Mouse (Mus musculus) v-Abl transformed pro-B cells (cell line): ENCODE results near the gene Cdc20b.

Source experiments
- in situ Hi-C, 2 experiments: fragments of 400-800 bp; cut with MboI; formaldehyde crosslinking; loops; one replicate each; pipeline ENCODE4 v1.15.1; 2025; ENCODE audit not compliant: unreplicated experiment in 2 of 2

Cdc20b gene

DNA sequence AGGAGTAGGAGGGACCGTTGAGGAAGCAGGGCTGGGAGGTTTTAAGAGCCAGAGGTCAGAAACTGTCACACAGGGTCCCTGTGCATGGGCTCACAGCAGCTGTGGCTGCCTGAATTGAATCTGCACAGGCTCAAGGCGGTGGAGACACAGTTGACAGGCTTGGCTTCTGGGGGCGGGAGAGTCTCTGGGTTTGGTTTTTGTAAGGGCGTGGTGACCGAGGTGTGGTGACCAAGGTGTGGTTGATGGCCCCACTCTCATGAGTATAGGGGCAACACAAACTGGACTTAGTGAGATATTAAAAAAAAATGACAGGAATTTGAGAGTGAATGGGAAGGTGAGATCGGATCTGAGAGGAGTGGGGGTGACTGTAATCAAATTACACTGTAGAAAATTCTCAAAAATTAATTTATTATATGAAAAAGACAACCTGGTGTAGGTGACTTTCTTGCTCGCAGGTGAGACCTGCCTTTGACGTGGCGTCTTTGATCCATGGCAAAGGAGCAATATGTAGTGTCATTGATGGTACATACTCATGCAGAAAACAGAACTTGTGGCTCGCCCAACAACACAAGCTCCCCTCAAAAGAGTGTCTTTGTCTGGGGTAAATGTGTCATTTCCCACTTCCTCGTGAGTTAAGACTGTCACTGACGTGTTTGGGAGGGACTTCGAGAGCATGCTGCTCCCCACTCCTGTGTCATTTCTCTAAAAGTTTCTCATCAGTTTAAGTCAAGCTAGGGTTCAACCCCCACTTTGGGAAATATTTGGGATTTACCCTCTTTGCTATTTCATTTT lies 52.5 kb downstream of the Cdc20b start:
- in situ Hi-C loops = no loop called here

GRCm38 (mm10) chr13:113090489-113090888 lies 55.6 kb downstream of the Cdc20b start:
- in situ Hi-C loops = no loop called here

DNA sequence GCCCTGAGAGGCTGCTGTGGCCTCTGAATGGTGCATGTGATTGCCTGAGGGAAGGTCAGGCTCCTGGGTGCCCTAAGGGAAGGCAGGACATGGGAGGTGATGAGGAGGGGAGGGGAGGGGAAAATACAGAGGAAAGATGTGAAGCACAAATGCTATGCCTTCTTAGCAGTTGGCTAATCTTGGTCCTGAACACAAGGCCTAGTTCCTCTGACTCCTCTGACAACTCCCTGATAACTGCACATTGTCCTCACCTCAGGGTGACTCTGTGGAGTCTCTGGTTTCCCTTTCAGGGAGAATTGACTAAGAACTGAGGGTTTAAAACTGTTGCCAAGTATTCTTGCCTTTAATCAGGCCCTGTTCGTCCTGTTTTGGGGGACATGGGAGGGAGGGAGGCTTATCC lies 59.7 kb downstream of the Cdc20b start:
- in situ Hi-C loops = no loop called here

DNA sequence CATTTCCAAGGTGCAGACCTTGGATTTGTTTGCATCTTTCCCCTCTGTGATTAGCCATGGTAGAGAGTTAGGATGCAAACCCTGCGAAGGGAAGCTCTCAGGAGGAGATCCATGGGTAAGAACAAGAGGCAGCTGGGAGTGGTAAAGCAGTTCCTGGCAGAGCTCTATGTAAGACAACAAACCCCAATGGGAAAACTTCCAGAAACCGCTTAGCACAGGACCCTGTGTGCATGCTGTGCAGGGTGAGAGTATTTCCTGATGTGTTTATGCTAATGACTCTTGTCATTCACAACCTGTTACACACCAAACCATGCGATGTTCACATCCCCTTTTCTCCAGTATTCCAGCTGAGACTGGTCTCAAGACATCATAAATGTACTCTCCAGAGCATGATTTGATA lies 62.1 kb downstream of the Cdc20b start:
- in situ Hi-C loops = no loop called here

DNA sequence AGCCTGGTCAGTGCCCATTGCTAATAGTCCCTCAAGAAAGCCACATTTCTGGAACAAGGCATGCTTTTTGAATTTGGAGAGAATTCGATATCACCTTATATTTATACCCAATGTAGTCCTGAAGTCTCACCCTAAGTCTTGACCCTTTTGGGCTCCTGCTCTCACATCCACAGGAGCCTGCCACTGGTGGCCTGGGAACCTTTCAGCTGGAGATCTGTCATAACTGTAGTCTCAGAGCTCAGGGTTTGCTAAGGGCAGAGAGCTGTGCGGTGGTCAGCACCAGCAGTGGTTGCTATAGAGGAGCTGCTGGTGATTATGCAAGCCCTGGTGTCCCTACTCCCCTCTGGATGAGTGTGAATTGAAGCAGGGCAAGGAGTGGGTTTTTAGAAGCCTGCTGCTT lies 63.5 kb downstream of the Cdc20b start:
- in situ Hi-C loops = no loop called here

GRCm38 (mm10) chr13:113100879-113101278 lies 66.0 kb downstream of the Cdc20b start, which contains the start of gene Gzma:
Gzma (minus strand) TSS chr13:113100981.
- in situ Hi-C loops = no loop called here

DNA sequence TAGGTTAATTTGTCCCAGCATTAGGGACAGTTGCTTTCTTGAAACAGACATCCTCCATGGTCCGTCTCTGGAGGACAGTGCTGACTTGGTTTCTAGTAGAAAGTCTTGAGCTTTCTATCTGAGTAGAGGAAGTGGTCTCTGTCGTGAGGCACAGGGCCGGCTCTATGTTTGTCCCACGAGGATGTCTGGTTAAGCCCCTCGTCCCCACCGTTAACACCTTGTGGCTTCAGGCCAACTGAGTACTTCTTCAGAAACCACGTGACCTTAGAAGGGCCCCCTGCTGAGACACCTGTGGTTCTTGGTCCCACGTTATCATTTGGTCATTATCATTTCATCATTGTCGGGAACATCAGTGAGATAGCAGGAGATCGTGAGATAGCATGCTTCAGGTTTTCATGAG lies 66.9 kb downstream of the Cdc20b start:
- in situ Hi-C loops = no loop called here

DNA sequence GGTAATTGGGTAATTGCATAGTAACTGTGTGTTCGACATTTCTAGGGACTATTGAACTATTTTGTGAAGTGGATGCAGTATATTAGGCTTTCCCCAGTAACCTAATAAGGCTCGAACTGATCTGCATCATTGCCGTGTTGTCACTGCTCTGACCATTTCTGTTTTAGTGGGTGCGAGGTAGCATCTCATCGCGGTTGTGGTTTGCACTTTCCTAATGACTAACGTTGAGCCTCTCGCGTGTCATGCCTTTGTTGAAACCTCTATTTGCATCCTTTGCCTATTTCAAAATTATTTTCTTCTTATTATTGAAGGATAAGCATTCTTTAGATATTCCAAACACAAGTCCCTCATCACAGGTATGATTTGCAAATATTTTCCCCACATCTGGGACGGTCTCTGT lies 69.8 kb downstream of the Cdc20b start:
- in situ Hi-C loops = no loop called here

DNA sequence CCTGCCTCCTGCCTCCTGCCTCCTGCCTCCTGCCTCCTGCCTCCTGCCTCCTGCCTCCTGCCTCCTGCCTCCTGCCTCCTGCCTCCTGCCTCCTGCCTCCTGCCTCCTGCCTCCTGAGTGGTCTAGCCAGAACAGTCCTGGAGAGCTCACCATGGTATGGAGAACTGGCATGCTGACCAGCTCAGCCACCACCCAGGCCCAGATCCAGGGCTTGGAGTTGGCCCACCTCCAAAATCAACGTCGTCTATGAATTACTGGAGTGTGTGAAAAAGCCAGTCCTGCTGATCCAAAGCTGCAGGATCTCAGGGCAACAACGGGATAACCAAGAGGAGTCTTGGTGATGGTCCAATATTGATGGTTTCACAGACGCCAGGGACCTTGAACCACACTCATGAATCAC lies 84.1 kb downstream of the Cdc20b start:
- in situ Hi-C loops = no loop called here

DNA sequence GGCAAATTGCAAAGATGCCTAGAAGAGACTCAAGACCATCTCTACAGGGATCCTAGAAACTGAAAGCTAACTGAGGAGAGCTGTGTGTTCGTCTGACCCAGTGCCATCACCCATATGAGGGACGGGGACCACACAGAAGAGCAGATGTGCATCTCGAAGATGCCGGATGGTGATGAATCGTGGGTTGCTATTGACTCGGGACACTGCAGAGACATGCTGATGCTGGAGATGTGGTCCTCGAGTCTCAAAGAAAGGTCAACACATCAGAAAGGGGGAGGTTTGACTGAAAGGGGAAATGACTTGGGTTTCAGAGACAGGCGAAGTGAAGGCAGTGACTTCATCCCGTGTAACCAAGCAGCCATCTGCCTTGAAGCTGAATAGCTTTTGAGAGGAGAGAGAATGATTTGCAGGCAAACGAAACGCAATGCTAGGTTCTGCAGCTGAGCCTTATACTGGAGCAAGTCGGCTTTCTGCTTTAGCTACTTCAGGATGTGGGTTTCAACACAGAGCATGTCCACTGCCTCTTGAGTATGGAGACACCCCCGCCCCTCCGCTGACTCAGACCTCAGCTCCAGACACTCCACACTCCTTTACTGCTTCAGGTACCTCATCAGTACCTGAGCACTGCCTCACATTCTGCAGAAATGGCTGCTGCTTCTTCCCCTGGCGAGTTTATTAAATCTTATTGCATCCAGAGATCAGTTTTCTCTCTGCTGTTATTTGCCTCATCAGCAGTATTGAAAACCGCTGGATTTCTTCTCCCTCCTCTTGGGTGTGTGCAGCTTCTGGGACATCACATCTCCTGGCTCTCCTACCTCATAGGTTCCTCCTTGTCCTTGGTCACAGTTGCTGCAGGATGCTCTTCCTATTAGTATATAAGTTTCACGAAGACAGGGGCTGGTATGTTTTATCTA lies 85.7 kb downstream of the Cdc20b start:
- in situ Hi-C loops = no loop called here

GRCm38 (mm10) chr13:113121326-113121725 lies 86.4 kb downstream of the Cdc20b start:
- in situ Hi-C loops = no loop called here

DNA sequence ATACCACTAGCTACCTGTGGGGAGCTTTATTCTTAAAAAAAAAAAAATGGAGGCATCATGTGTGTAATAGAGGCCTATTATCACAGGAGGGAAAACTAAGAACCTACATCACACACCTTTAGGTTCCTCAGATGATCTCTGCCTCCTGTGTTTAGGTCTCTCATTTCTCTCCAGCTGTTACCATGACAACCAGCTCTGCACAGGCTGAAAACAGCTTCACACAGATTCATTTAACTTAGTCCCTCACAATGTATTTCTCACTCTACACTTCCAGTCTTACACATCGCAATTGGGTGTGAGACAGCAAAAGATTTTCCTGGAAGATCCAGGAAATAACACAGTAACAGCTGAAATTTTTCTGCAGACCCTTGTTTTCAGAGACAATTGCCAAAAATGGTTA lies 95.1 kb downstream of the Cdc20b start:
- in situ Hi-C loops = no loop called here

- in situ Hi-C loops = no loop called here
These were observed 104.7 kb downstream of the Cdc20b start for GRCm38 (mm10) chr13:113139597-113139996.
